Mouse (Mus musculus) kidney, postnatal 25 days (tissue): Measurements from ENCODE around the gene Dgkb.

Experiments
- DNase-seq, 2 experiments: peaks; one replicate each; pipeline ENCODE4 v3.0.0; 2021; ENCODE audit warnings: mixed read lengths in 2 of 2

Dgkb gene

GRCm38 (mm10) chr12:38017674-38018073, 200.1 kb downstream of the Dgkb start:
- no peak for DNase-seq

- DNase-seq = no peak
Measured at GRCm38 (mm10) chr12:38047256-38047655, 229.7 kb downstream of the Dgkb start.

GRCm38 (mm10) chr12:38088224-38088623, 270.7 kb downstream of the Dgkb start:
- DNase-seq = no peak

GRCm38 (mm10) chr12:38111928-38112327, 294.4 kb downstream of the Dgkb start:
- no peak for DNase-seq

- peak in 1 of 2 experiments; percentile 9 for DNase-seq
Measured at GRCm38 (mm10) chr12:38114990-38115615, 297.6 kb downstream of the Dgkb start.

GRCm38 (mm10) chr12:38123524-38123923, 306.0 kb downstream of the Dgkb start:
- DNase-seq = peak in 1 of 2 experiments; percentile 3

- DNase-seq = no peak
Measured at GRCm38 (mm10) chr12:38125297-38125696, 307.8 kb downstream of the Dgkb start.

- peak in 1 of 2 experiments; percentile 41 for DNase-seq
Measured at GRCm38 (mm10) chr12:38130209-38130915, 312.8 kb downstream of the Dgkb start.

- DNase-seq = no peak
Measured at GRCm38 (mm10) chr12:38136379-38136778, 318.9 kb downstream of the Dgkb start.

- DNase-seq = no peak
Measured at GRCm38 (mm10) chr12:38140039-38140438, 322.5 kb downstream of the Dgkb start.

GRCm38 (mm10) chr12:38232665-38233064, 415.1 kb downstream of the Dgkb start:
- no peak for DNase-seq

- no peak for DNase-seq
Measured at GRCm38 (mm10) chr12:38268856-38269255, 451.3 kb downstream of the Dgkb start.

GRCm38 (mm10) chr12:38301497-38301896, 484.0 kb downstream of the Dgkb start:
- DNase-seq = no peak

- no peak for DNase-seq
Measured at GRCm38 (mm10) chr12:38303841-38304240, 486.3 kb downstream of the Dgkb start.

- DNase-seq = no peak
Measured at GRCm38 (mm10) chr12:38304245-38304644, 486.7 kb downstream of the Dgkb start.

- no peak for DNase-seq
Measured at GRCm38 (mm10) chr12:38309885-38310284, 492.4 kb downstream of the Dgkb start.

GRCm38 (mm10) chr12:38327729-38328271, 510.3 kb downstream of the Dgkb start:
- DNase-seq = no peak

GRCm38 (mm10) chr12:38328779-38329178, 511.3 kb downstream of the Dgkb start:
- no peak for DNase-seq

- DNase-seq = peak; percentile 50 to 56
Measured at GRCm38 (mm10) chr12:38342657-38343056, 525.1 kb downstream of the Dgkb start.

GRCm38 (mm10) chr12:38352481-38352880, 535.0 kb downstream of the Dgkb start:
- DNase-seq = no peak

GRCm38 (mm10) chr12:38356386-38356785, 538.9 kb downstream of the Dgkb start:
- DNase-seq = no peak

- DNase-seq = no peak
Measured at GRCm38 (mm10) chr12:38361491-38361890, 544.0 kb downstream of the Dgkb start.

GRCm38 (mm10) chr12:38371597-38371996, 554.1 kb downstream of the Dgkb start:
- DNase-seq = no peak

GRCm38 (mm10) chr12:38374159-38374558, 556.6 kb downstream of the Dgkb start:
- no peak for DNase-seq
